ENCODE assay signal across 8 mouse cellular contexts in genomic region chr10:50897530-50898471, GRCm38 (mm10). TPM values are rescaled to one million over a fixed set of nuclear protein-coding genes. Genes with fewer than 3 reads are reported as not detected.
DNase-seq lines count a peak whose midpoint lies in the region; ATAC-seq and TF ChIP-seq lines count a peak whose summit lies in the region.
"Had no signal": no experiment of that assay in that cellular context is flagged by ENCODE, and none has a peak within 500 bp of the region (broad histone marks: within the 10 kb centered on the region; RNA-seq: fewer than 3 reads in every experiment).

No protein-coding gene starts in this region.

- no peak overlapping the region for H3K27ac ChIP-seq in neural tube, embryonic 15.5 days (replicated peaks)
- peak overlapping the region; percentile 33 for H3K27ac ChIP-seq in kidney, adult 2 months (ENCODE audit: insufficient read depth, low read depth, low read length)
- no peak overlapping the region for H3K27ac ChIP-seq in midbrain, embryonic 16.5 days (ENCODE audit: low read length)

- H3K4me2 ChIP-seq in neural tube, embryonic 15.5 days = no peak overlapping the region
- H3K4me2 ChIP-seq in midbrain, embryonic 16.5 days (ENCODE audit: low read length) = no peak overlapping the region

- no peaks in the 10 kb centered on the region for H3K9me3 ChIP-seq in neural tube, embryonic 15.5 days (replicated peaks)
- no peaks in the 10 kb centered on the region for H3K9me3 ChIP-seq in midbrain, embryonic 16.5 days (replicated peaks; ENCODE audit: control insufficient read depth, low read length, poor library complexity, severe bottlenecking)

- no peaks in the 10 kb centered on the region for H3K36me3 ChIP-seq in neural tube, embryonic 15.5 days
- H3K36me3 ChIP-seq in kidney, adult 2 months (ENCODE audit: control insufficient read depth, insufficient read depth, low read length) = no peaks in the 10 kb centered on the region
- no peaks in the 10 kb centered on the region for H3K36me3 ChIP-seq in midbrain, embryonic 16.5 days (ENCODE audit: control insufficient read depth, insufficient read depth, low read length)

- H3K27me3 ChIP-seq in neural tube, embryonic 15.5 days (replicated peaks) = peaks cover 89% of the 10 kb centered on the region
- H3K27me3 ChIP-seq in kidney, adult 2 months (replicated peaks; ENCODE audit: control insufficient read depth, insufficient read depth, low read length) = peaks cover 7% of the 10 kb centered on the region
- H3K27me3 ChIP-seq in midbrain, embryonic 16.5 days (ENCODE audit: control insufficient read depth, insufficient read depth, low read depth, low read length) = peaks cover 30% of the 10 kb centered on the region

- DNase-seq in neural tube, embryonic 10.5 days (ENCODE audit: extremely low spot score, low spot score) = peak; percentile 66
- peak; percentile 78 for DNase-seq in embryo, embryonic 10 days (ENCODE audit: low spot score)
- peak; percentile 71 for DNase-seq in kidney, adult 2 months
- DNase-seq in adrenal gland, postnatal 25 days = no peak
- no peak for DNase-seq in gastrocnemius, postnatal 14 days

- TF ChIP-seq CTCF in kidney, adult 2 months (conservative IDR thresholded peaks at IDR 0.05; ENCODE audit: insufficient read depth, insufficient read length, low read depth, low read length) = peak; percentile 48

- 2% methylated on average over 32 of the region's 32 CpGs for WGBS in neural tube, embryonic 15.5 days
- WGBS in kidney, adult 2 months = 7% methylated on average over 32 of the region's 32 CpGs
- 1% methylated on average over 32 of the region's 32 CpGs for WGBS in midbrain, embryonic 16.5 days

- no peak for TF ChIP-seq POLR2A in kidney, adult 2 months (IDR thresholded peaks at IDR 0.05; ENCODE audit: low read depth, low read length)

- no peak overlapping the region for H3K9ac ChIP-seq in neural tube, embryonic 15.5 days (replicated peaks)
- no peak overlapping the region for H3K9ac ChIP-seq in midbrain, embryonic 16.5 days (ENCODE audit: low read depth, low read length)

- intact Hi-C loops in gastrocnemius, postnatal 14 days (cut with DNase I; ENCODE audit: low total_unique reads) = no loop called here

- ATAC-seq in neural tube, embryonic 15.5 days (ENCODE audit: low FRiP score) = no peak
- ATAC-seq in midbrain, embryonic 16.5 days = no peak

- peaks cover 23% of the 10 kb centered on the region for H3K4me1 ChIP-seq in neural tube, embryonic 15.5 days
- H3K4me1 ChIP-seq in kidney, adult 2 months (ENCODE audit: control insufficient read depth, insufficient read depth, low read length) = no peaks in the 10 kb centered on the region
- peaks cover 11% of the 10 kb centered on the region for H3K4me1 ChIP-seq in midbrain, embryonic 16.5 days (ENCODE audit: control insufficient read depth, insufficient read depth, low read length)

- no peak overlapping the region for H3K4me3 ChIP-seq in neural tube, embryonic 15.5 days (replicated peaks)
- peak overlapping the region; percentile 56 for H3K4me3 ChIP-seq in kidney, adult 2 months (ENCODE audit: insufficient read depth, low read depth, low read length)
- peak overlapping the region; percentile 4; the same call in 1 of the 2 replicates for H3K4me3 ChIP-seq in midbrain, embryonic 16.5 days (ENCODE audit: low read depth, low read length)

RNA-seq across cellular contexts. Expression of gene Sim1, which starts 3.2 kb away (rescaled TPM):
- polyA plus RNA-seq in neural tube, embryonic 15.5 days (2015; fragmentation: Nextera tagmentation; extraction: Ambion mirVana) = 0.37 and 0.61 TPM in 2 replicates
- 4.2 and 5.8 TPM in 2 replicates for polyA plus RNA-seq in kidney, adult 2 months (2012; rRNA removed)
- 2.0 and 2.8 TPM in 2 replicates for polyA plus RNA-seq in midbrain, embryonic 16.5 days (2015; fragmentation: Nextera tagmentation; extraction: Ambion mirVana)
- not detected in 2 replicates for total RNA-seq in adrenal gland, postnatal 25 days (2021)
- total RNA-seq in gastrocnemius, postnatal 14 days (2021) = under 1 TPM; 0.27 to 0.47 TPM
- polyA plus RNA-seq: lung, embryonic 16.5 days had no signal

Comparison
In these comparisons a context has a peak if more than half of its experiments do, and no peak if none do; other contexts are left out.
1. DNase-seq: peak in neural tube, embryonic 10.5 days (single experiment), embryo, embryonic 10 days (single experiment) and kidney, adult 2 months (single experiment); none in adrenal gland, postnatal 25 days (single experiment) and gastrocnemius, postnatal 14 days (single experiment).